Mouse (Mus musculus): ENCODE results near the gene Nrd1.

Nrd1 gene

DNA sequence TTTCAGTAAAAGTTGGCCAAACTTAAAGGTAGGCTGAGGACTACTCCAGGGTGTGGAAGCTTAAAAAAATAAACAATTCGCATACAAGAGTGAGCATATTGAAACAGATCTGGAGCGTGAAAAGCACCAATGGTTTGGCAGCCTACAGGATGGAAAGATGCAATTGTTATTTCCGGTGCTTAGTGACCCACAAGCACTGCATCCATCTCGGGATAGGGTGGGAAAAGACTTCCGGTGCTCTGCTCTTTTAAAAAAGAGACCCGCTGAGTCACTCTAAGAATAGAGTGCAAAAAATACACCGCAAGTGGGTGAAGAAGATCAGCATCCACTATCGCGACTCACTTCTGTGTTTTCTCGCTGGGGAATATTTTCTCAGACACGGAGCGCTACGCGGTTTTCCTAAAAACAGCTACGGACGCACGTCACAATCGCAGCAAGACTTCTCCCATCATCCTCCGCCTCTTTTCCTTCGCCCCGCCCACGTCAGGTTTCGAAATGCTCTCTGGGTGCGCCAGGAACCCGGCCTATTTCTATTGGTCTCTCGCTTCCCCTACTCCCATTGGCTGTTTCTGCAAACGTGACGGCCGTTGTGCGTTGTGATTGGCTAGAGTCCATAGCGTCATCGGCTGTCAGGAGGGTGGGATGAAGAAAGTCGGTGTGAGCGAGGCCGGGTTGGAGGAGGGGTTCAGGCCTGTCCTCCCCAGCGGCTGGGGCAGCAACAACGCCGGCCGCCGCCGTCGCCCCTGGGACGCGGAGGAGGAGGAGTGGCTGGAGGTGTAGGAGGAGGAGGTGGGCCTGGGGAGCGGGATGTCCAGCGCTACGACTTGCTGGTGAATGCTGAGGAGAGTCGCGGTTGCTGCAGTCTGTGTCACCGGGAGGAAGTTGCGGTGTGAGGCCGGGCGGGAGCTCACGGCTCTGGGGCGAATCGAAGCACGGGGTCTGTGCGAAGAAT is at the start of gene Nrd1:
Gene Nrd1 (plus strand): TSS at position 657 of the 952 bp plus-strand sequence.
- peak; percentile 100 for DNase-seq (ENCODE audit: low spot score)

DNA sequence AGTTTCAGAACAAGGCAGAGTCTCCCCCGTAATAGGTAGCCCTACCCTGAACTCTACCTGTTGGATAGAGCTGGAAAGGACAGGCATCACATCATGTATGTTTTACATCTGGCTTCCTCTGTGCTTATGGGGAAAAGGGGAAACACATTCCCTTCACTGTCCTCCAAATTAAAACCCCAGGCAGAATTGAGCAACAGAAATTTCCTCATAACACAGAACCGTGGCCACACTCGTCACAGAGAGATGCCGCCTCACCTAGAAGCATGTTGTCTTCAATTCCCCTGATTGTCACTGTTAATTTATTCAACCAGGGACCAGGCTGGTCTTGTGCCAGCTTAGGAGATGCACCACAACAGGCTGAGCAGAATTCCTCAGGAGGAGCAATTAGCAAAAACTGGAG is 48.8 kb upstream of the Nrd1 start:
- DNase-seq (ENCODE audit: low spot score): no peak

DNA sequence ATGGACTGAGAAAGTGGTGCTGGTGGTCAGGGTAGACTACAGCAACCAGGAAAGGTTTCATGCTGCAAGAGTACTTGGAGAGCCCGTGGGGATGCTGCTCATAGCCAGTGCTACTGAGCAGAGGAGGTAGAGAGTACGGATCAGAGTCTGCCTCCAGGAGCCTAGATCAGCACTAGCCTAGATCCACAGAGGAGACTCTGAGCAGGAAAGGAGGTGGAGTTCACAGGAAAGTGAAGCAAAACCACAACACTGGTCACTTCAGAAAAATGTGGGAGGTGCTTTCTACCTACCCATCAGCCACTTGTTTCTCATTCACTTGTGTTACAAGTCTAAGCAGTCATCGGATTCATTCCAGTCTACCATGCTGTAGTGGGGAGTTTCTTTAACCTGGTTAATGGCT is 40.8 kb upstream of the Nrd1 start:
- DNase-seq (ENCODE audit: low spot score): no peak

DNA sequence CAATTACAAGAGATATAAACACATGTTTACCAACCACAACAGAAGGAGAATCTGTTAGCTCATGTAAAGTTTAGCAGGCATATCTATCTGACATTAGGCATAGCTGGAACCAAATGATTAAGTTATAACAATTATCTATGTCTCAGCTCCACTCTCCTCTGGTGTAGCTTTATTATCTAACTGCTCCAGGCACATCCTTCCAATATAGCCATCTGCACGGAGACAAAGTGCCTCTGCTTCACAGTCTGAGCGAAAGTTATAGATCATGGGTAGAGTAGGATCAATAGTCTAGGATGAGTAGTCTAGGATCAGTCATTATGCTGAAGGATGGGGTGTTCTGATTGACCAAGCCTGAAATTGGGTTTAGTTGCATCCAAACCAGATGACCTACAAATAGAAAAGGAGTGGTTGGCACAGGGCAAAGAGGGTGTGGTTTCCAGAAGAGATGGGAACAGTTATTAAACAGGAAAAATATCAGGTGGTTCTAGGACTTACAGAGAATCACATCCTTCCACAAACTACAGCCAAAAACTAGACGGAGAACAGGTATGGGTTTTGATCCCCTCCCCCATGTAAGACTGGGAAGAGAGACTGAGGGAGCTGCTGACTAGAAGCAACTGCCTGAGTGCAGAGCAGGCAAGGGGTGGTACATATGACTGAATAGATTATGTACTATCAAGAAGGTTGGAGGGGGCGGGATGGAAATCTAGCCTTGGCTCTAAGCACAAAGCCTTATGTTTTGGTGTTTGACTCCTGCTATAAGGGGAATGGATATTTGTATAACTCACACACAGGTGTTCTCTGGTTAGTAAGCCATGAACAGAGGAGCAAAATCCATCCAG is 39.6 kb upstream of the Nrd1 start:
- DNase-seq (ENCODE audit: low spot score): no peak

DNA sequence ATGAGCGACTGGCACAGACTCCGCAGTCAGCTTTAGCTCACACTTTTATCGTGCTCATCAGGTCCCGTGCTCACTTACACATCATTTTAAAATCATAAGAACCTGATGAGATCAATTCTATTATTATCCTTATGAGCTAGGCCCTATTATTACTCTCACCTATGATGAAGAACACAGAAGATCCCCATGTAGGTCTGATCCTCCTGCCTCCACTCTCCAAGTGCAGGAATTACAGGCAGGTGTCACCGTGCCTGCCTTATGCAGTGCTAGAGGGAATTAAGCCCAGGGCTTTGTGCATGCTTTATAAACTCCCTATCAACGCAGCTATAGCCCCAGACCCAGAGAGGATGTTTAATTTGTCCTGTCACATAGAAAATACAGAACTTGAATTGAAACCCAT is 37.4 kb upstream of the Nrd1 start:
- no peak for DNase-seq (ENCODE audit: low spot score)

DNA sequence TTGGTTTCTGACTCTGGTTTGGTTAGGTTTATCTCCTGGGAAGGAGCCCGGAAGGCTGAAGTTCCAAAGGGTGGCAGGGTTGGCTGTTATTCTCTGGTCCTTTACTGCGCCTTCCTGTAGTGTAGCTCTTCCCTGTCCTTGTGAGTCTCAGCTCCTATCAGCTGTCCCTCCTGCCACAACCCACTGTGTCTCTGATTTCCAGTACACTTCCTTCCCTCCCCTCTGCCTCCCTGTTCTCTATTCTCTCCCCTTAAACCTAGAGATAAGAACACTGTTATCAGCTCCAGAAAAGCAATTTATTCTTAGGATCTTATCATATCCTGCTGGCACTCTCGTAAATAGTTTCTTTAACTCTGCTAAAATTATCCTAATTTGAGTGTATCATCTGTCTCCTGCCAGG is 30.9 kb upstream of the Nrd1 start:
- no peak for DNase-seq (ENCODE audit: low spot score)

DNA sequence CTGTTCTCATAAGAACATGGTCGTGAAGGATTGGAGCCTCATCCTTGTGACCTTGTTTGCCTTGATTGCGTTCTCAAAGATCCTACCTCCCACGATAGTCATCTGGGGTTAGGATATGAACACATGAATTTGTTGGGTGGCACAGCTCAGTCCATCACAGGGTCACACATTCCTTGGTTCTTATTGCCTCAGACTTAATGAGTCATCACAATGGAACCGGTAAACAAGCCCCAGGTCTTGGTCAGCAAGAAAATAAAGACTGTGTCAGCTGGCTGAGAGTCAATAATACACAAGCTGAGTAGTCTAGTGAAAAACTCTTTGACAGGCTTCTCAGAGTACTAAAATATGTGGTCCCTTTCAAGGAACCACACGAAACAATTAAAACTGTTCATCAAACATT is 29.4 kb upstream of the Nrd1 start:
- DNase-seq (ENCODE audit: low spot score): peak; percentile 15

DNA sequence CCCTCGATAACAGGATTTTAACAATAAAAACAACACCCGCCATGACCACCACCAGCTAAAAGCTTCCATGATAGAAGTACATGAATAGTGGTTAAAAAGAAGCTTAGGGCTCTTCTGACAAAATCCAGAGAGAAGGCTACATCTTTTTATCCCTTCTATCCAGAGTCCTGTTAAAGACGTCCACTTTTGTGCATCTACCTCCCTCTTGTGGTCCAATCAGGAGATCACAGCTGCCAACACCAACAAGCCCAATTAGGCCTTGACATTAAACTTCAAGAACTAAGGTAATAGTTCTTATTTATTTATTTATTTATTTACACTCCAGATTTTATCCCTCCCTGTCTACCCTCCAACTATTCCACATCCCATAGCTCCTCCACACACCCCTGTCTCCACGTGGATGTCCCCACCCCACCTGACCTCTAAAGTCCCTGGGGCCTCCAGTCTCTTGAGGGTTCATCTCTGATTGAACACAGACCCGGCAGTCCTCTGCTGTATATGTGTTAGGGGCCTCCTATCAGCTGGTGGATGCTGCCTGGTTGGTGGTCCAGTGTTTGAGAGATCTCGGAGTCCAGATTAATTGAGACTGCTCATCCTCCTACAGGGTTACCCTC is 23.9 kb upstream of the Nrd1 start:
- peak; percentile 21 for DNase-seq (ENCODE audit: low spot score)

DNA sequence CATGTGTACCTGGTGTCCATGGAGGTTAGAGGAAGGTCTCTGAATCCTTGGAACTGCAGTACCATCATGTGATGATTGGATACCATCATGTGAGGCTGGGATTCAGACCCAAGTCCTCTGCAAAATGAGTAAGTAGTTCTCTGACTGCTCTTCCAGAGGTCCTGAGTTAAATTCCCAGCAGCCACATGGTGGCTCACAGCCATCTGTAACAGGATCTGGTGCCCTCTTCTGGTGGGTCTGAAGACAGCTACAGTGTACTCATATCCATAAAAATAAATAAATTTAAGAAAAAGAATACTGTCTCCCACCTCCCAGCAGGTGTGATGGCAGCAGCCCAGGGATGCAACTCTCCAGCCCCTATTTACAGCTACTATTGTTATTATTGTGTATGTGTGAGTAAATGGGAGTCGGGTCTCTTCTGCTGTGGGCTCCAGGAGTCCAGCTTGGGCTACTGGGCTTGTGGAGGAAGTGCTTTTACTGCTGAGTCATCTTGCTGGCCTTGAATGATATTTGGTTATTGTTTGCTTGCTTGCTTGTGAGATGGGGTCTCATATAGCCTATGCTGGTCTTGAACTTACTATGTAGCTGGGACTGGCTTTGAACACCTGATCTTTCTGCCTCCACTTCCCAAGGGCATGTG is 13.5 kb upstream of the Nrd1 start:
- no peak for DNase-seq (ENCODE audit: low spot score)

DNA sequence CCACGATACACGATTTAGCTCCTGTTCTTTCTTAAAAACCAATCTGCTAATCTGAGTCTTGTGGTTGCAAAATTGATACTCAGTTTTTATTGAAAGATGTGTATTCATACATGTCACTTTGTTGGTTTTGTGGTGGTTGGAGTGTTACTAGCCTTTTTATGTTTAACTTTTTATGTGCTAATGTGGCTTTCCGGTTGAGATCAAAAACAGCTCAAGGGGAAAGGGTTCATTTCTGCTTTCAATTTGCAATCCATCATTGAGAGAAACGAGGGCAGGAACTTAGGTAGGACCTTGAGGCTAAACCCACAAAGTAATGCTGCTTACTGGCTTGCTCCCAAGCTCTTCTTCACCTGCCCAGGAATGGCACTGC is 13.0 kb upstream of the Nrd1 start:
- no peak for DNase-seq (ENCODE audit: low spot score)

DNA sequence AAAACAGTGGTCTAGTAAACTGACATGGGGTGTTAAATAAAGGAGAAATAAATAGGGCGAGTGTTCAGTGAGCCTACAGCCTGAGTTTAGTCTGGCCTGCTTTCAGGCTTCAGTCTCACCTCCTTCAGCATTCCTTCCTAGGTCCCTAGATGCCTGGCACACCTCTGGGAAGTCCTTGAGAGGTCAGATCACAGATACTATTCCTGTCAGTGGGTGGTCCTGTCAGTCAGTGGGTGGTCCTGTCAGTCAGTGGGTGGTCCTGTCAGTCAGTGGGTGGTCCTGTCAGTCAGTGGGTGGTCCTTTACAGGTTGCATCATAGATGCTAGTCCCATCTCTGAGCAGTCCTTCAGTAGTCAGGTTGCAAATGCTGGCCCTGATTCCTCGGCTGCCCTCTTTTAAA is 11.0 kb upstream of the Nrd1 start:
- DNase-seq (ENCODE audit: low spot score): no peak

DNA sequence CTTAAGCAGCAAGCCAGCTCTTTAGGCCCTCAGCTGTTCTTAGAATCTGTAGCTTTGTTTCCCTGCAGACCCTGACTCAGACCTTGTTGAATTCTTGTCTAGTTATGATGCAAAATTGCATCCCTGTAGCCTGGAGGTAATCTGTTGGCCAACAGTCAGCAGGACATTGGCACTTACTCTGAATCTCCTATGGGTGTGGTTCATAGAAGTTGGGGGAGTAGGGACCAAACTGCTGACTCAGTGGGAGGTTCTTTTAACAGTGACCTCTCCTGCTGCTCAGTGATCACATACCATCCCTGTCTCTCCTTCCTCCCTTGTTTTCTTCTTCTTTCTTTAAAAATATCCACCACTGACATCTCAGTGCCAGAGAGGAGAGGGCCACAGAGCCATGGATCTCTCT is 10.4 kb upstream of the Nrd1 start:
- no peak for DNase-seq (ENCODE audit: low spot score)

DNA sequence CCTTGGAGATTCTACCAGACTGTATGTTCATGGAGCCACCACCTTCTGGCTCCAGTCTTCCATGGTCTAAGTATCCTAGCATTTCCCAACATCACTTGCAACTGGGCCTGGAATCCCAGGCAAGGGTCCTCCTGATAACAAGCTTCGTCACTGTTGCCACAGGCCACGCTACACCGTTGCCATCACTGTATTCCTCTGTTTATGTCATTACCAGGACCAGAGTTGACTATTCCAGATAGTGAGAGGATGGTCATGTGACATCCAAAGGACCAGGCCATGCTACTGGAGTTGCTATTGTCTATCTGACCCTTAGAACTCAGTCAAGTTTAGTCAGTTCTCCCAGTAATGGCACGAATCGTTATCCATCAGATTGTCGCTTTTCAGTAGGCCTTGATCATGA is 9.9 kb upstream of the Nrd1 start:
- DNase-seq (ENCODE audit: low spot score): no peak

DNA sequence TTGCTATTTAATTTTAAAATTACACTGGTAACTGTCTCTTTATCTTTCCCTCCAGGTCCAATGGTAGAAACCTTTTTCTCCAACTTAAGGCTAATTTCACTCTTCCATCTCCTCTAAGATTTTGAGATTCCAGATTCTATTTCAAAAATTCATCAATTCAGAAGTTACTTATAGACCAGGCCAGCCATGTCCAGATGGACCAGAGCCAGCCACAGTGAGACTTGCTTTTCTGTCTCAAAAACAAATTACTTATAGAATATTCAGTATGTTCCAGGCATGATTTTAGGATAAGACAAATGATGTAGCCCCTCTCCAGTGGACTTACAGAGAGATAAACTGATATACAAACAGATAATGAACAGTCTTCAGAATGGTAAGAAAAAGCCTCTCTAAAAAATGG is 8.6 kb upstream of the Nrd1 start:
- no peak for DNase-seq (ENCODE audit: low spot score)

DNA sequence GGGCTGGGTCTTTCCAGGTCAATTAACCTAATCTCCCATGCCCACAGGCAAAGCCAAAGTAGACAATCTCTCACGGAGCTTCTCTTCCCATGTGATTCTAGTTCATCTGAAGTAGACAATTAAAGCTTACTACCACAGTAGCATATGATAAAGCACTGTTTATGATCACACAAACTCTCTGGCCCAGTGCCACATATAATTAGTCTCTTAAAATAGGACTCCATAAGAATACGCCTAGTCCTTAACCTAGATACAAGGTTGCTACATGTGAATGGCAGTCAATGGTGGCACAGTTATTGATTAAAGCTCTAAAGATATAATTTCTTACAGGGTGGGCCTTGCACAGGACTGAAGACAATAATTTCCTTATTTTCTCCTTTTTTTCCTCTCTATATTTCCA is 7.5 kb upstream of the Nrd1 start:
- DNase-seq (ENCODE audit: low spot score): no peak

DNA sequence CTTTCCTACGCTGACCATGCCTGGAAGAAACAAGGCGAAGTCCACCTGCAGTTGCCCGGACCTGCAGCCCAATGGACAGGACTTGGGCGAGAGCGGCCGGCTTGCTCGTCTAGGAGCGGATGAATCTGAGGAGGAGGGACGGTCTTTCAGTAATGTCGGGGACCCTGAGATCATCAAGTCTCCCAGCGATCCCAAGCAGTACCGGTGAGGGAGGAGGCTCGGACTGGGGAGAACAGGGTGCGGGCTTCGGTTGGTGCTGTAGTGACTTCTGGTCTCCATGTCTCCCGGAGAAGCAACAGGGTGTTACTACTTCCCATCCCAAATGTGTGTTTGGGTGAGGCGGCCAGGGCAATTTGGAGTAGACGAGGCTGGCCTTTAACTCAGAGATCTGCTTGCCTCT is 506 bp downstream of the Nrd1 start:
- no peak for DNase-seq (ENCODE audit: low spot score)

DNA sequence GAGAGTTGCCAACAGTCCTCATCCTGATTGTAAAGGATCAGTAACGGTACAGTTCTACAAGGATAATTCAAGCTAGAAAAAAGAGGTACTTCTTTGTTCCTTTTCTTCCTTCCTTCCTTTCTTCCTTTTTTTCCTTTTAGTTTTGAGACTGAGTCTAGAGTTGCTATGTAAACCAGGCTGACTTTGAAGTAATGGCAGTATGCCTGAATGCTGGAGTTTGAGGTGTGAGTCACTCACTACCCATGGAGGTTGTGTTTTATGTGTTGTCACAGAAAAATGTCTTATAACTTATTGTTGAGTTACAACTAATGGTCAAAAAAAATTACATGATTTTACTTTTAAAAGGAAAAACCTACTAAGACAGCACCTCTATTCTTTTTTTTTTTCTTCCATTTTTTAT is 7.6 kb downstream of the Nrd1 start:
- DNase-seq (ENCODE audit: low spot score): no peak

DNA sequence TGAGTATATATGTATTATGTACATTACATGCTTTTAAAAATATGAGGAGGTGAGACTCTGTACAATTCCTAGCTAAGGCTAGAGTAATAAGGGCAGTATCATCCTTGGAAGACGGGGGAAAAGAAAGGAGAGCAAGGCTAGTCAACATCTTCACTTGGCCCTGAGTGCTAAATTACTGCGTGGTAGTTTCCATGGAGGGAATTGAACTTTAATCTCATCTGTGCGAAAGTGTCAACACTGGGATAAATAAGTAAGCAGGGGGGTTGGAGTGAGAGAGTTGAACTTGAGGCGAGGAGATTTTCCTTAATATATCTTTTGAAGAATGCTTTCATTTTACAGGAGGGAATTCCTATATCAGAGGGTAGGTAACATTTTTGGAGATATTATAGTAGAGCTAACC is 13.6 kb downstream of the Nrd1 start:
- DNase-seq (ENCODE audit: low spot score): no peak

DNA sequence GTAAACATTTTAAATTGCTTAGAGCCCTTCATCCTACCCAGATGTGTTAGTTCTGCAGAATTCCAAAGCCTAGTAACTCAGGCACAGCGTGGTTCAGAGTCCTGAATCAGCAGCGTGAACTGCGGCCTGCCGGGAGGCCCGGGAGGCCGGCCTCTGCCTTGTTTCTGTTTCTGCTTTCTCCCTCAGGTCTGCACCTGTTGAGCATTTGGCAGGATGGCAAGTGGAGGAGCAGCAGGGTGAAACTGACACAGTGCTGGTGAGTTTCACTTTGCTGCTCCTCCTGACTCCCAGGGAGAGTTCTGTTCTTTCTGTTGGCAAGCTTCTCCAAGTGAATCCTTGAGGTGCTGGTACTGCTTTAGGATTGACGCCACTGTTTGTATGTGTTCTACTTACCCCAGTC is 17.0 kb downstream of the Nrd1 start:
- DNase-seq (ENCODE audit: low spot score): peak; percentile 40

DNA sequence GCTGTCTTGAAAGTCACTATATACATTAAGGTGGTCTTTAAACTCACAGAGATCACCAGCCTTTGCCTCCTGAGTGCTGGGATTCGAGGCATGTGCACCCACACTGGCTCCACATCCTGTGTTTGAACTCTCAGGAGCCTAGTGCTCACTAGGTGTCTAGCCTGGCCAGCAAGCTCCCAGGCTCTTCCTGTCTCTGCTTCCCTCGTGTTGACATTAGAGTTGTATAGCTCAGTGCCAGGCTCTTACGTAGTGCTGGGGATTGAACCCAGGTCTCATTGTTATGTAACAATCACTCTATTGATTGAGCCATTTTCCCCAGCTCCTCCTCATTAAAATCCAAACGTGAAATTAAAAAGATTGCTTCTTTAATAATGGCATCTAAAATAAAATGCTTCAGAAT is 18.8 kb downstream of the Nrd1 start:
- no peak for DNase-seq (ENCODE audit: low spot score)

DNA sequence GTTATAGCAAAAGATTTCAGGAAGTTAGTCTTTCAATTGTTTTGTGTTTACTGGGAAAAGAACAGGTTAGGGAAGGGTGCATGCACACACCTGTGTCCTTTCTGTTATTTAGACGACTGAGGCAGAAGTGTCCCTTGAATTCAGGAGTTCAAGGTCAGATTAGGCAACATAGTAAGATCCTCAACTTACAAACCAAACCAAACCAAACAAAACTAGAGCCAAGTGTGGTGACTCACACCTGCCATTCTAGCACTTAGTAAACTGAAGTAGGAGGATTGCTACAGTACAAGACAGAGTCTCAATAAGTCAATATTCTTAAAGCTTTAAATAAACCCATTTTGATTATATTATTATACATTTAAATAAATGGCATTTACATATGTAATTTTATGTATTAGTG is 21.5 kb downstream of the Nrd1 start:
- DNase-seq (ENCODE audit: low spot score): no peak

DNA sequence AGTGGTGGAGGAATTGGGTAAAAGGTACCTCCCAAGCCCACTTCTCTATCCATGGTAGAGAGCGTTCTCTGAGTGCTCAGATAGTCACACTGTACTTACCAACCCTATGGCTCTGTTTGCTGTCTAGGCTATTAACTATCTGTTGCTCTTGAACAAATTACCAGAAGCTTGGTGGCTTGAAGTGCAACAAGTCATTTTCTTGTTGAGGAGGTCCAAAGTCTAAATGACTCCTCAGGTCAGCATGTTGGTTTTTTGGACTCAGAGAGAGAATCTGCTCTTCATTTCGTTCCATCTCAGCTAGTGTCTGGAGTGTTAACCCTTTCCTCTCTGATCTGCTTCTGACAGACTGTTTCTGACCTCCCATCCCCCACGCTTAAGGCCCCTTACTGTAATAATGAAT is 24.6 kb downstream of the Nrd1 start:
- DNase-seq (ENCODE audit: low spot score): peak; percentile 37
